Mouse (Mus musculus) stomach, postnatal 0 days (tissue): ENCODE data around the gene Tanc1. TPM values are rescaled to one million over a fixed set of nuclear protein-coding genes. Genes with fewer than 3 reads are reported as not detected.
A peak's percentile ranks its signal among the peaks of the same experiment; 100 is the strongest.

Experiments
- ATAC-seq: fragments of 200-750 bp; cut with Nextera tagmentation; 2 replicates; pipeline ENCODE4 v1.8.0; 2017; ENCODE audit not compliant: low FRiP score, low TSS enrichment
- DNase-seq: peaks from one replicate; pipeline ENCODE4 v3.0.0-alpha.2; 2016; ENCODE audit warnings: low spot score
- H3K27ac ChIP-seq: fragments of 300-500 bp; sonication (generic); replicated peaks from 2 replicates; pipeline ENCODE4 v1.5.1; 2014; ENCODE audit warnings: mild to moderate bottlenecking, control low read depth
- H3K27me3 ChIP-seq: fragments of 300-500 bp; sonication (generic); 2 replicates; pipeline ENCODE4 v1.6.1; 2014; ENCODE audit warnings: low read length; ENCODE audit not compliant: control insufficient read depth, insufficient read depth
- H3K36me3 ChIP-seq: fragments of 300-500 bp; sonication (generic); 2 replicates; pipeline ENCODE4 v1.6.1; 2014; ENCODE audit warnings: low read length, mixed read lengths; ENCODE audit not compliant: control insufficient read depth, insufficient read depth
- H3K4me1 ChIP-seq: fragments of 300-500 bp; sonication (generic); replicated peaks from 2 replicates; pipeline ENCODE4 v1.6.1; 2014; ENCODE audit warnings: antibody characterized with exemption; ENCODE audit not compliant: control insufficient read depth, insufficient read depth
- H3K4me2 ChIP-seq: fragments of 300-500 bp; sonication (generic); replicated peaks from 2 replicates; pipeline ENCODE4 v1.6.1; 2014; ENCODE audit warnings: low read depth, mild to moderate bottlenecking, control low read depth, moderate library complexity
- H3K4me3 ChIP-seq: fragments of 300-500 bp; sonication (generic); 2 replicates; pipeline ENCODE4 v1.5.1; 2014; ENCODE audit warnings: low read depth, low read length, control low read depth
- H3K9ac ChIP-seq: fragments of 300-500 bp; sonication (generic); 2 replicates; pipeline ENCODE4 v1.6.1; 2014; ENCODE audit warnings: mild to moderate bottlenecking, low read length, control low read depth, mixed read lengths
- H3K9me3 ChIP-seq: fragments of 300-500 bp; sonication (generic); 2 replicates; pipeline ENCODE4 v1.6.1; 2016; ENCODE audit warnings: low read length; ENCODE audit not compliant: control insufficient read depth
- CTCF ChIP-seq: IDR thresholded peaks from 2 replicates; pipeline ENCODE4 v1.5.1; 2016; ENCODE audit warnings: antibody characterized with exemption, low read depth, mild to moderate bottlenecking, moderate library complexity
- EP300 ChIP-seq: optimal IDR thresholded peaks from 2 replicates; pipeline ENCODE3; 2016; ENCODE audit warnings: antibody characterized with exemption
- WGBS: fragments of 180-500 bp; shearing (Covaris S2); extraction: QIAGEN DNeasy Blood & Tissue Kit; methylation state at CpG from one replicate; pipeline ENCODE4 v1.1.7; 2014; 5-methylcytosine and 5-hydroxymethylcytosine counted together
- polyA plus RNA-seq: library from polyadenylated mRNA; unstranded; fragments of >200 nt; fragmentation: Nextera tagmentation; extraction: Ambion mirVana; gene quantifications from 2 replicates; pipeline ENCODE4 v1.2.1, GENCODE M21; 2015

Tanc1 gene
- polyA plus RNA-seq, 1 experiment from 2014 or later = 13.4 TPM

DNA sequence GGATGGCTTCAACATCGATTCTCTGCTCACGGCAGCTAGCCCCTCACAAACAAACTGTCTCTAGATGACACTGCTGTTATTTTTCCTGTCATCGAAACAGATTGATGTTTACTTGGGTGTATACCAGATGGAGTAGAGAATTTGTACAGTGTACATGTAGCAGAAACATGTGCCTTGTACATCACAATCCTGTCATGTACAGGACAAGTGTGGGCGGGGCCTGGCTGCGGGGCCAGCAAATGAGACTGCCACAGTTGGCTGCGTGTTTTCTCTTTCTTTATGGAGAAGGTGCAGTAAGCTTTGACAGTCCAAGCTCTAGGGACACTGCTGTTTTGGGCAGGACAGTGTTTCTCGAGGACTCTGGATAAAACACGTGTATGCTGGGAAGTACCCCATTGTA lies 127.2 kb downstream of the Tanc1 start:
- Histone ChIP-seq H3K4me2 (no peak overlapping the region), H3K27me3 (no peaks in the 10 kb centered on the region), H3K9me3 (no peaks in the 10 kb centered on the region), H3K4me1 (0 out of 2 replicates have a peak, but pooled peaks cover 2% of the 10 kb centered on the region), H3K36me3 (no peaks in the 10 kb centered on the region), H3K27ac (no peak overlapping the region), H3K4me3 (no peak overlapping the region), H3K9ac (no peak overlapping the region)
- DNase-seq (no peak), ATAC-seq (no peak)
- no peak for TF ChIP-seq CTCF
- TF ChIP-seq EP300 = no peak
- 72% methylated on average over 8 of the region's 8 CpGs for WGBS

DNA sequence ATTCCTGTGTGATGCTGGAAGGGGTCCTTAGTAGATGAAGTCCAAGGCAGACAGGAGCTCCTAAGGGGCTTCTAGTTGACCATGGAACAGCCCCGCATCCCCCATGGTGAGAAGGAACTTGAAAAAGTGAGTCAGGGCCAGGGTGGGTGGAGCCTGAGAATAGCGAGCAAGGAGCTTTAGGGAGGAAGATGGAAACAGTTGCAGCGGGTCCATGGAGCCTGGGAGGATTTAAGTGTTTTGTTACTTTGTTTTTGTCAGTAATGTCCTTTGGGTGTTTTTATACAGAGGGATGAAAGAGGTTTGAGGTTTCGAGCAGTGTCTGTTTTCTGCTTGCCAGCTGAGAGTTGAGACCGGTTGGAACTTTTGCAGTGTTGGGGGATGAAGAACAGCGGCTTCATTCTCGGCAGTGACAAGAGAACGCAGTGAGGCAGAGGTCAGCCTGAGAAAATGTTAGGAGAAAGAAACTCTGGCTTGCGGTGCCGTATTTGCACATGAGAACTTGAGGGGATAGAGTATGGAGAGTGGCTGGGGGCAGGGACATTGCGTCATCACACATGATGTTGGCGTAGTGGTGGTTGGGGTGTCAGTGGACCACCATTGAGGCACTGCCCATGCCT lies 130.8 kb downstream of the Tanc1 start:
- Histone ChIP-seq H3K36me3 (no peaks in the 10 kb centered on the region), H3K4me2 (no peak overlapping the region), H3K4me3 (no peak overlapping the region), H3K27me3 (no peaks in the 10 kb centered on the region), H3K27ac (peak overlapping the region; percentile 35), H3K9me3 (no peaks in the 10 kb centered on the region), H3K4me1 (0 out of 2 replicates have a peak, but pooled peaks cover 2% of the 10 kb centered on the region), H3K9ac (no peak overlapping the region)
- ATAC-seq = no peak
- 56% methylated on average over 12 of the region's 12 CpGs for WGBS
- DNase-seq = no peak
- TF ChIP-seq EP300 = no peak
- TF ChIP-seq CTCF = no peak

DNA sequence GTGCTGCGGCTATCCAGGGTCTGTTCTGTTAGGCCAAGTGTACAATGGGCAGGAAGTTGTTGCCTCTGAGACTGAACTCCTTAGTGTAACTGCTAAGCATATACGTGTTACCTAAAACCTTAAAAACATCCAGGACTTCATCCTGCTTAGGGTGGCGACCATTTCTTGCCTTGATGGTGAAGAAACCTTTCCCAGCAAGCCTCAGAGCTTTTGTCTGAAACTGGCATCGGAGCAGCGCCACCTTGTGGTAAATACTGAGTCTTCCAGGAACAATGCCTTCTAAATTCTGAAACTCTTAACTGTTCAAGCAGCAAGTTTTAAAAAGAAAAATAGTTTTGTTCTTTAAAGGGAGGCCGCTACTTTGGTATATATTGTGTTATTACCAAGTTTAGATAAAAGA lies 133.6 kb downstream of the Tanc1 start:
- Histone ChIP-seq H3K9me3 (no peaks in the 10 kb centered on the region), H3K27ac (no peak overlapping the region), H3K4me2 (no peak overlapping the region), H3K4me3 (no peak overlapping the region), H3K9ac (no peak overlapping the region), H3K36me3 (no peaks in the 10 kb centered on the region), H3K4me1 (0 out of 2 replicates have a peak, but pooled peaks cover 2% of the 10 kb centered on the region), H3K27me3 (no peaks in the 10 kb centered on the region)
- ATAC-seq (no peak), DNase-seq (peak; percentile 65)
- TF ChIP-seq EP300 = no peak
- peak; percentile 89 for TF ChIP-seq CTCF
- 39% methylated on average over 6 of the region's 6 CpGs for WGBS

DNA sequence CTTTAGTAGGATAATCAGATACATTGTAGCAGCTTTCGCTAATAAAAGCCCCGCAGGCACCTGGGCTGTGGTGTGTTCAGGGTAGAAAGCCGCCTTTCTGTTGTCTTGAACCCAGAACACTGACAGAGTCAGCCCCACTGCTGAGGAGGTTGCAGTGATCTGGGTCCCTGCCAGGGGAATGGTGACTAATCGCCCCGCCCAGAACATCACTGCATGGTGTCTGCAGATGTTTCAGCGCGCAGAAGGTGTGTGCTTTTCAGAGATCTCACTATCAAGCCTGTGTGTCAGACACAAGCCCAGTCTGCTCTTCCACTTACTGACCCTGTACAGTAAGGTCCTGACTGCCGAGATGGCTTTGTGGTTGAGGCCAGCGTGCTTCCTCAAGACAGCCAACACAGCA lies 134.2 kb downstream of the Tanc1 start:
- Histone ChIP-seq H3K4me2 (no peak overlapping the region), H3K27ac (no peak overlapping the region), H3K27me3 (no peaks in the 10 kb centered on the region), H3K9me3 (no peaks in the 10 kb centered on the region), H3K4me1 (0 out of 2 replicates have a peak, but pooled peaks cover 2% of the 10 kb centered on the region), H3K36me3 (no peaks in the 10 kb centered on the region), H3K9ac (no peak overlapping the region), H3K4me3 (no peak overlapping the region)
- TF ChIP-seq EP300 = no peak
- no peak for TF ChIP-seq CTCF
- 71% methylated on average over 9 of the region's 9 CpGs for whole genome bisulfite sequencing
- ATAC-seq (0 out of 2 replicates have a peak, but pooled peaks have one; percentile 22), DNase-seq (peak; percentile 34)

DNA sequence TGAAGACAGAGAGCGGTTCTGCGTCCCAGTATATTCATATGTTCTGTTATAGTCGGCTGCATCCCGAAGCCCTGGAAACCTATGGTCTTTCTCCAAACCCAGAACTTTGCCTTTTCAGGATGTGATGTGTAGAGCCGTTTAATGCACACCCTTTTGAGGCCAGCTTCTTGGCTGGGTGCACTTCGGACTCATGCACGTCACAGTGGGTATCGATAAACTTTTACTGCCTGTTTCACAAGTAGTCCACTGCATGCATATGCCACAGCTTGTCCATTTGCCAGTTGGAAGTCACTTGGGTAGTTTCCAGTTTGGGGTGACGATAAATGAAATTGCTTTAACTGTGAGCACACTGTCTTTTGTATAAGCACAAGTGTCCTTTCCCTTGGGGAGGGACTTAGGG lies 135.9 kb downstream of the Tanc1 start:
- Histone ChIP-seq H3K9ac (no peak overlapping the region), H3K4me2 (no peak overlapping the region), H3K27me3 (no peaks in the 10 kb centered on the region), H3K27ac (no peak overlapping the region), H3K9me3 (no peaks in the 10 kb centered on the region), H3K4me1 (no peaks in the 10 kb centered on the region), H3K36me3 (no peaks in the 10 kb centered on the region), H3K4me3 (no peak overlapping the region)
- WGBS = 87% methylated on average over 9 of the region's 9 CpGs
- DNase-seq = no peak
- no peak for ATAC-seq
- no peak for TF ChIP-seq EP300
- TF ChIP-seq CTCF = no peak

DNA sequence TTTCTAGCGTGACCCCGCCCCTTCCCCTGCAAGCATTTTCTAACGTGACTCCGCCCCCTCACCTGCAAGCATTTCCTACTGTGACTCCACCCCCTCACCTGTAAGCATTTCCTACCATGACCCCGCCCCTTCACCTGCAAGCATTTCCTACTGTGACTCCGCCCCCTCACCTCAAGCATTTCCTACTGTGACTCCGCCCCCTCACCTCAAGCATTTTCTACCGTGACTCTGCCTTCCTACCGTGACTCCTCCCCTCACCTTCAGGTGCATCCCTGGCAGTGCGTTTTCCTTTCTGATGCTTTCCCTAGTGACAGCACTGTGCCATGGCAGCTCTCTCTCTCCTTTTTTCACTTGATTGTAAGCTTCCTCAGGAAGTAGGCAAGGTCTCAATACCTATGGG lies 137.5 kb downstream of the Tanc1 start:
- H3K9ac ChIP-seq = no peak overlapping the region
- no peak overlapping the region for H3K4me3 ChIP-seq
- DNase-seq (peak; percentile 83), ATAC-seq (peak; percentile 81)
- 48% methylated on average over 10 of the region's 10 CpGs for WGBS
- no peaks in the 10 kb centered on the region for H3K27me3 ChIP-seq
- H3K27ac ChIP-seq = no peak overlapping the region
- no peaks in the 10 kb centered on the region for H3K36me3 ChIP-seq
- no peak overlapping the region for H3K4me2 ChIP-seq
- no peaks in the 10 kb centered on the region for H3K4me1 ChIP-seq
- peak; percentile 31 for TF ChIP-seq CTCF
- no peak for TF ChIP-seq EP300
- no peaks in the 10 kb centered on the region for H3K9me3 ChIP-seq
